Mouse (Mus musculus): ENCODE measurements around the gene D1Ertd622e. TPM values are rescaled to one million over a fixed set of nuclear protein-coding genes. Genes with fewer than 3 reads are reported as not detected.

D1Ertd622e gene
- 10 to 100 TPM; 14.9 to 31.9 TPM for total RNA-seq (2021)
- long read RNA-seq, experiment 1, full-length matches to known transcripts: 5 of 7 reads
- long read RNA-seq, experiment 1, partial matches to known transcripts: 0 of 7 reads
- long read RNA-seq, experiment 1, other reads (novel, unspliced or antisense): 2 of 7 reads
- long read RNA-seq, experiment 2, full-length matches to known transcripts: 11 of 13 reads
- long read RNA-seq, experiment 2, partial matches to known transcripts: 0 of 13 reads
- long read RNA-seq, experiment 2, other reads (novel, unspliced or antisense): 2 of 13 reads

GRCm38 (mm10) chr1:97661406-97662241, at the start of gene D1Ertd622e:
TSS of gene D1Ertd622e (minus strand) at chr1:97662074.
- intact Hi-C loops (cut with DNase I; ENCODE audit: low total_unique reads): no loop called here
- peak; percentile 80 for DNase-seq

GRCm38 (mm10) chr1:97710520-97710919, 48.6 kb upstream of the D1Ertd622e start:
- DNase-seq: no peak
- intact Hi-C loops (cut with DNase I; ENCODE audit: low total_unique reads): no loop called here

GRCm38 (mm10) chr1:97705389-97705788, 43.5 kb upstream of the D1Ertd622e start:
- no peak for DNase-seq
- intact Hi-C loops (cut with DNase I; ENCODE audit: low total_unique reads): no loop called here

- intact Hi-C loops (cut with DNase I; ENCODE audit: low total_unique reads): no loop called here
Observed at GRCm38 (mm10) chr1:97704646-97705045, 42.8 kb upstream of the D1Ertd622e start.

GRCm38 (mm10) chr1:97698956-97699570, 37.2 kb upstream of the D1Ertd622e start:
- intact Hi-C loops (cut with DNase I; ENCODE audit: low total_unique reads): no loop called here
- DNase-seq: no peak

More at GRCm38 (mm10) chr1:97704646-97705045, 42.8 kb upstream of the D1Ertd622e start:
- DNase-seq: no peak

GRCm38 (mm10) chr1:97697273-97697672, 35.4 kb upstream of the D1Ertd622e start:
- DNase-seq: no peak
- intact Hi-C loops (cut with DNase I; ENCODE audit: low total_unique reads): no loop called here

GRCm38 (mm10) chr1:97693825-97694224, 32.0 kb upstream of the D1Ertd622e start:
- intact Hi-C loops (cut with DNase I; ENCODE audit: low total_unique reads): no loop called here
- DNase-seq: no peak

- intact Hi-C loops (cut with DNase I; ENCODE audit: low total_unique reads): no loop called here
- DNase-seq: peak; percentile 16
Observed at GRCm38 (mm10) chr1:97688756-97689155, 26.9 kb upstream of the D1Ertd622e start.

GRCm38 (mm10) chr1:97676526-97677177, 14.8 kb upstream of the D1Ertd622e start:
- intact Hi-C loops (cut with DNase I; ENCODE audit: low total_unique reads): no loop called here

GRCm38 (mm10) chr1:97676115-97676514, 14.2 kb upstream of the D1Ertd622e start:
- no peak for DNase-seq
- intact Hi-C loops (cut with DNase I; ENCODE audit: low total_unique reads): no loop called here

More at GRCm38 (mm10) chr1:97676526-97677177, 14.8 kb upstream of the D1Ertd622e start:
- DNase-seq: no peak

- intact Hi-C loops (cut with DNase I; ENCODE audit: low total_unique reads): no loop called here
- DNase-seq: no peak
Observed at GRCm38 (mm10) chr1:97672849-97673248, 11.0 kb upstream of the D1Ertd622e start.

GRCm38 (mm10) chr1:97667288-97667687, 5.4 kb upstream of the D1Ertd622e start:
- no peak for DNase-seq
- intact Hi-C loops (cut with DNase I; ENCODE audit: low total_unique reads): no loop called here

- DNase-seq: no peak
- intact Hi-C loops (cut with DNase I; ENCODE audit: low total_unique reads): no loop called here
Observed at GRCm38 (mm10) chr1:97662324-97662723, 450 bp upstream of the D1Ertd622e start.

- peak; percentile 78 for DNase-seq
- intact Hi-C loops (cut with DNase I; ENCODE audit: low total_unique reads): no loop called here
Observed at GRCm38 (mm10) chr1:97660687-97661405, 1.0 kb downstream of the D1Ertd622e start.

GRCm38 (mm10) chr1:97659405-97659804, 2.5 kb downstream of the D1Ertd622e start:
- intact Hi-C loops (cut with DNase I; ENCODE audit: low total_unique reads): no loop called here
- DNase-seq: no peak

GRCm38 (mm10) chr1:97657786-97658185, 4.1 kb downstream of the D1Ertd622e start:
- intact Hi-C loops (cut with DNase I; ENCODE audit: low total_unique reads): no loop called here
- peak; percentile 26 for DNase-seq

- intact Hi-C loops (cut with DNase I; ENCODE audit: low total_unique reads): no loop called here
Observed at GRCm38 (mm10) chr1:97657201-97657600, 4.7 kb downstream of the D1Ertd622e start.

GRCm38 (mm10) chr1:97654397-97654975, 7.4 kb downstream of the D1Ertd622e start:
- no peak for DNase-seq
- intact Hi-C loops (cut with DNase I; ENCODE audit: low total_unique reads): no loop called here

More at GRCm38 (mm10) chr1:97657201-97657600, 4.7 kb downstream of the D1Ertd622e start:
- DNase-seq: no peak

Measured in gastrocnemius, postnatal 14 days (tissue).